Mouse (Mus musculus): ENCODE data around the gene Ilk. TPM values are rescaled to one million over a fixed set of nuclear protein-coding genes. Genes with fewer than 3 reads are reported as not detected.
"Not testable (repeated sequence)": the region's sequence is repeated elsewhere in the genome, so short reads cannot be mapped to it uniquely, and the experiment has no call there.

Gene Ilk
- total RNA-seq (2014; fragmentation: Nextera tagmentation) (167 and 168 TPM in 2 replicates), total RNA-seq (2017) (81.6 and 87.8 TPM in 2 replicates)

DNA sequence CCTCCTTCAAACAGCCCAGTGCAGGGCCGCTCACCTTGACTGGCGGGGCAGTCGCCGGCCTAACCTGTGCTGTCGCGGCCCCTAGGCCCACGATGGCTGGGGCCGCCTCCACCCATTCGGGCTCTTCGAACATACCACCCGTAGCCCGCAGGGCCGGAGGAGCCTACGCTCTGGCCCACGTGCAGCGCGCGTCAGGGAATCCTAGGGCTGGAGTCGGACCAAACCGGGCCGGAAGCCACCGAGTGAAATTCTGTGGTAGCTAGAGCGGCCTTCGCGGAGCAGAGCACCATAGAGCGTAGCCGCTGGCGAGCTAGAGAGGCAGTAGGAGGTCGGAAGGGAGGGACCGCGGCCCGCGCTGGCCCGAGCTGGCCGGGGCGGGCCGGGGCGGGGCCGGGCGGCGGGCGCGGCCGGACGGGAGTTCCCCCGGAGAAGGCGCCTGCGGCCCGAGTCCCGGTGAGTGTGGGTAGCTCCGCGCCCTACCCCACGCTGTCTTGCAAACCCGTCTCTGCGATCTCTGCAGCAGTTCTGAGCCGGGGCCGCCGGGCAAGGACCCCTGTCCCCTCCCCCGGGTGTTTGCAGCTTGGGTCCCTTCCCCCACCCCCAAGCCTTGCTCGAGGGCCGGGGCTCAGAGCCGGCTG lies at the start of gene Ilk:
TSS of gene Ilk (plus strand) at position 329 of the 638 bp plus-strand sequence.
- ATAC-seq (replicated peaks; ENCODE audit: poor library complexity, severe bottlenecking): peak; percentile 79

DNA sequence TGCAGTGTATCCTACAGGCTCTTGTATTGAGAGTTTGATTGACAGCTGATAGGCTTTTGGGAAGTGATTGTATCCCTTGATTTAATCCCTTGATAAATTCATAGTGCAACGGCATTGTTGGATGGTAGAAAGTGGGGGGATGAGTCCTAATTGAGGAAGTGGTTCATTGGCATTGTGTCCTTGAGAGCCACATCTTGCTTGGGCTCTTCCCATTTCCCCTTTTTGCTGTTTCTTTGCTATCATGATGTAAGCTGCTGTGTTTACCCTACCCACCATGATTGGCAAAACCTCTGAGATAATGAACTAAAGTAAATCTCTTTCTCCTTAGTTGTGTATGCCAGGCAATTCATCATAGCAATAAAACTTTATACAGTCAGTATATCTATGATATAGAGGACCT lies 45.5 kb upstream of the Ilk start:
- peak; percentile 98 for ATAC-seq (replicated peaks; ENCODE audit: poor library complexity, severe bottlenecking)

DNA sequence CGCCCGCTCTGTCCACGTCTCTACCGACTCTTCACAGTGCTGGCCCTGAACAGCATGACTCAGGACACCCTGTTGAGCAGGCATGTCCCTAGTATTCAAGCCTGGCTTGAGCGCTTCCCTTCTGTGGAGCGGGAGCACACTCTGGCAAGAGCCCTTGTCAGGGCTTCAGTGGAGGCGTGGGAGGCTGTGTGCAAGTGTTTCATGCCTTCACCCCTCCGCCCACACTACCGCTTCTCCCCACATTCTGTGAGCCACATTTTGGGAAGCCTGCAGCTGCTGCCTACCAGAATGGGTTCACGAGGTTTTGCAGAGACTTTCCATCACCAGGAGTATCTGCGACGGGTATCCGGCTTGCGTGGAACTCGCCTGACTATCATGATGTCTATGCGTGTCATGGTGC lies 33.2 kb upstream of the Ilk start:
- ATAC-seq (replicated peaks; ENCODE audit: poor library complexity, severe bottlenecking): no peak

DNA sequence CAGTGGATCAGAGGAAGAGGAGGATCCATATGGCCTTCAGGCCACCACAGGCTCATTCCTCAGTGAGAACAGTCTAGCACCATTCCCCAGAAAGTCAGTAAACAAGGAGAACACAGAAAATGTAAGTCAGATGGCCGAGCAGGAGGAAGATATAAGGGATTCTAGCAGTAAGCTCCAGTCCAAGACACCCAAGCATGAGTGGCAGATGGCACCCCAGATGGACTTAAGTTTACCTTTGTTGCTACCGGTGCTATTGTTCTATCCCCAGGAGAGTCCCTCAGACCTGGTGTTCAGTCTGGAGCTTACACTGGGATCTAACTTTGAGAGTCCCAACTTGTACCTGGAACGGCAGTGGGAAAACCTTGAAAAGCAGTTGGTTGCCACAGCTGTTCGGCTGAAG lies 32.6 kb upstream of the Ilk start:
- no peak for ATAC-seq (replicated peaks; ENCODE audit: poor library complexity, severe bottlenecking)

DNA sequence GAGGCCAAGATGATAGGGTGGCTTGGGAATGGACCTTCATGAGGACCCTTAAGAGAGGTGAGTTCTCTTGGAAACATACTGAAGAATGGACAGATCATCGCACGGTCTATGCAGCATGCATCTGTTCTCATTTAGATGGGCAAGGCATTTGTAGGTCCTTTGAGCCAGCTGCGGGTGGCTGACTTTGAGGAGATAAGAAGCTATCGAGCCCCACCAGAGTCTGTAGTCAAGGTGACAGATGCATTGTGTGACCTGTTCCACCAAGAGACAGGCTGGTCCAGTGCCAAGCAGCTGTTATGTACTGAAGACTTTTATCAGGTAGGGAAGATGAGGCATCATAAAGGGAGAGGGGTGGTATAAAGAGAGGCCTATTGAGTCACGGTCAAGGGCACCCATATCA lies 27.7 kb upstream of the Ilk start:
- ATAC-seq (replicated peaks; ENCODE audit: poor library complexity, severe bottlenecking): no peak

DNA sequence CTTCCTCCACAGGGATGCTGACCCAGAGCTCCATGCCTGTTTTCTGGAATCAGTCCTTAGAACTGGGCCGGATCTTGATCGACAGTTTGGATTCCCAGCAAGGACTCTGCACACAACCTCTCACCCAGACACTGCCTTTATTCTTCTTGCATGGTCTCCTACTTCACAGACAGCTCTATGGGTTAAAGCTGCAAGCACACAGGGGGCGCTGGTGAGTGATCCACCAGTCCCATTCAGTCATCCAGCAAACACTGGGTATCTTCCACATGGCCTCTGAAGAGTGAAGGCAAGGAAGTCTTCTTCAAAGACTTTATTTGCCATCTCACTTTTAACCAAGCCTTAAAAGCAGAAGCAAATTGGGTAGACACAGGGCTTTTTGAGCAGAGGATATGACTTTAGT lies 21.0 kb upstream of the Ilk start:
- 0 out of 2 replicates have a peak, but pooled peaks have one; percentile 25 for ATAC-seq (replicated peaks; ENCODE audit: poor library complexity, severe bottlenecking)

DNA sequence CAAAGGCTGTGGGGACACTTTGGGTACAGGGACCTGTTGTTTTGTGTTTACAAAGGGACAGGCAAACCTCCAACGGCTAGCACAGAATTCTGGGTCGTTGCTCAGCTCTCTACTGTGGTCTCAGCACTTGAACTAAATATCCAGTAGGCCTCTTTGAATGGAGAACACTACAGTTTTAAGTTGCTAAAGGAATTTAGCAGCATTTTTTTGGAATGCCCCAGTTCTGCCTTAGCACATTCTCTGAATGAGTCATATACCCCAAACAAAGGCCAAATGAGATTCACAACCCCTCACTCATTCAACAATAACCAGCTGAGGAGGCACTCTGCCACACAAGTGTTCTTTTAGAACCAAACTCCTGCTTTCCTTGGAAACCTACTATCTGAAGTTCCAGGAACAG lies 14.5 kb upstream of the Ilk start:
- ATAC-seq (replicated peaks; ENCODE audit: poor library complexity, severe bottlenecking): no peak

DNA sequence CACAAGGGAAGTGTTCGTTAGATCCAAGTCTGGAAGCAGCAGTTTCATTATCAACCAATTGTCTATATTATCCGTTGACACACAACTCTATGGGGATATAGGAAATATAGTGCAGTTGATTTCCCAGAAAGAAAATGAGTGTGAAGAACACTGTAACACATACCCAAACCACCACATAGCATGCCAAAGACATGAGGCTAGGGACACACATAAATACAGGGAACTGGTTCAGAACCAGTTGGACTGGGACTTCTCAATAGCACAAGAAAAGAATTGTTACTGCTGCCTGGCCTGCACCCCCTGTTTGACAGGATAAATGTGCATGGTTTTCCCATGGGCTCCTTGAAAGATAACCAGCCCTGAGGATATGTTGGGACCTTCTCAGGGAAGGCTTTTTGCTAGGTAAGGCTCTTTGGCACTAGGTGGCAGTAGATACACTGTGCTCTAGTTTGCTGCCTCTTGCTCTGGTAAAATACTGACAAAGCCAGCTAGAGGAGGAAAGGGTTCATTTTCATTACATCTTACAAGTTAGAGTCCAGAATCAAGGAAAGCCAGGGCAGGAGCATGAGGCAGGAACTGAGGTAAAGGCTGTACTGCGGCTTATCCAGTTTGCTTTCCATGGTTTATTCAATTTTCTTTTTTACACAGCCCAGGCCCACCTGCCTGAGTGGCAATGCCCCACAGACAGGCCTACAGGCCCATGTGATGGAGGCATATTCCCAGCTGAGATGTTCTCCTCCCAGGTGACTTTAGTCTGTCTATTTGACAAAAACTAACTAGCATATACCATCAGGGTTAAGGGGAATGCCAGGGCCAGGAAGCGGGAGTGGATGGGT lies 10.0 kb upstream of the Ilk start:
- ATAC-seq (replicated peaks; ENCODE audit: poor library complexity, severe bottlenecking): peak; percentile 96

DNA sequence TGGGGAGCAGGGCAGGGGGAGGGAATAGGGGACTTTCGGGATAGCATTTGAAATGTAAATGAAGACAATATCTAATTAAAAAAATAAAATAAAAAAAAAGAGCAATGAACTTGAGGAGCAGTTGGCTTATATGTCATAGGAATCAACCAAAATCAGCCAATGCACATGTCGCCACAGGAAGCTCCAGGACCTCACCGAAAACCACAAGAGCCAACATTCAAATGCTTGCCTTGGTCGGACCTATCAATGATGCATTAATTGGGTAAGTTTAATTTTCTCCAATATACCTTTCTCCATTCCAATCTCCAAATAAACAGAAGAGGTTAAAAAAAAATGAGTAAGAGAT lies 9.4 kb upstream of the Ilk start:
- no peak for ATAC-seq (replicated peaks; ENCODE audit: poor library complexity, severe bottlenecking)

DNA sequence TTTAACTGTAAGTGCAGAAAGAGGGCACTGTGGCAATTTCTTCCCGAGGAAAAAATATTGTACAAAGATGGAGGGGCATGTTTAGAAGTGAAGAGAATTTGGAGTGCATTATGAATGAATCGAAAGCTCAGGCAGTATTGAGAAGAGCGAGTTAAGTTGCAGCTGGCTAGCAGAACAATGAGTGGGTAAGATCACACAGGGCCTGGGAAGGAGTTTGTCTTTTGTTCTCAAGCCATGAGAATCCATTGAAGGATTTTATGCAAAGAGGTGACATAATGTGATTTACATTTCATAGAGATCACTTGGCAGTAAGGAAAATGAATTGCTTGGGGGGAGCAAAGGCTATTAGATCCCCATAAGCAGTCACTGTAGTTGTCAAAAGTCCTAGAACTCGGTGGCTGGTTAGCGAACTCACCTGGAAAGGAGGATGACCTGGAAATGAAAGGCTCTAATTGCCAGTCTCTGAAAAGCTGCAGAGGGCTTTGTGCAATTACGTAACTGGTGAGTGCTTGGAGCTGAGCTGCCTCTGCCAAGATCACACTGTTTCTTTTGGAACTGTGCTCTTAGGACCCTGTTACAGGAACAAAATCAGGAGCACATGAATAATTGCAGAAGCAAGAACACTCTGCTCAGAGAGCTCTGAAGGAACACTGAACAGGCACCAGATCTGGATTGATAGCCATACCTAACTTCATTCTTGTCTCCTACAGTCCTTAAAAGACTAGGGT lies 7.5 kb upstream of the Ilk start:
- ATAC-seq (replicated peaks; ENCODE audit: poor library complexity, severe bottlenecking): no peak

DNA sequence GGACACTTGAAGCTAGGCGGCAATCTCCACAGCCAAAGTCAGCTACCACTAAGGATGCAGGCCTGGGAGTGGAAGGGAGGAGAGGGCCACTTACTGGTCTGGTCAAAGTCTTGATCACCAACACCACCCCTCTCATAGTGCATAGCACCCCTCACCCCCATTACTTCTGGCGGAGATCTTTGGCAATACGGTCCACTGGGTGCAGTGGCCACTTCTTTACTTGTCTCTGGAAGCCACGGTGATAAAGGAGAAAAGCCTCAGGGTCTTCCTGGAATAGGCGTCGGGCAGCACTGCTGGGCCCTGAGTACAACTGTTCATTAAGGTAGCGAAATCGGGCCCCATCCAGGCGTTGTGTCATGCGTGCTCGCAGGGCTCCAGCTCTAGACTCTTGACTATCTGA lies 2.6 kb upstream of the Ilk start:
- ATAC-seq (replicated peaks; ENCODE audit: poor library complexity, severe bottlenecking): no peak

DNA sequence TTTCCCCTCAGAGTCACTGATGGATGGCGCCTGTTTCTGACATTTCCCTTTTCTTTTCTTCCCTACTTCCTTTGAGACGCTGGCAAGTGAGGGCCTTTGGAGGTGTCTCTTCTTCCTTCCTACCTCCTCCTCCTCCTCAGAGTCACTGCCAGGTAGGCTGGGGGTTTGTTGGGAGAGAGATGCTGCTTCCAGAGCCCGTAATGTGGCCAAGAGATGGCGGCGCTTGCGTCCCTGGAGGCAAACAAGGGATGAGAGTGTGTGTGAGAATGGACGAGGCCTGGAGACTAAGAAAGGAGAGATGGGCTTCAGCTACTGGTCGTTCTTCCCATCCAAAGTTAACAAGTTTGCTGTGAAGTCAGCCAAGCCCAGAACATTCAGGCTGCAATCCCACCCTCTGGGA lies 1.6 kb upstream of the Ilk start:
- no peak for ATAC-seq (replicated peaks; ENCODE audit: poor library complexity, severe bottlenecking)

DNA sequence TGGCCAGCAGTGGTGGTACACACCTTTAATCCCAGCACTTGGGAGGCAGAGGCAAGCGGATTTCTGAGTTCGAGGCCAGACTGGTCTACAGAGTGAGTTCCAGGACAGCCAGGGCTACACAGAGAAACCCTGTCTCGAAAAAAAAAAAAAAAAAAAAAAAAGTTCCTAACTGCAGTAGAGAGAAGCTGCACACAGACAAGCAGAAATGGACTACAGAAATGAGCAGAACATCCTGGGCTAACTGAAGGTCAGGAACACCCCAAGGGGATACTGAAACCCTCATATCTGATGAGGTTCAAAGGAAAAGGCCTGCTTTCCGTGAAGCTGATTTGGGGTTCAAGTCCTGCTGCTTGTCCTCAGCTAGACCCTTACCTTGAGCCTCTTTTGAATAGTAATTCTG lies 928 bp upstream of the Ilk start:
- ATAC-seq (replicated peaks; ENCODE audit: poor library complexity, severe bottlenecking): not testable (repeated sequence)

DNA sequence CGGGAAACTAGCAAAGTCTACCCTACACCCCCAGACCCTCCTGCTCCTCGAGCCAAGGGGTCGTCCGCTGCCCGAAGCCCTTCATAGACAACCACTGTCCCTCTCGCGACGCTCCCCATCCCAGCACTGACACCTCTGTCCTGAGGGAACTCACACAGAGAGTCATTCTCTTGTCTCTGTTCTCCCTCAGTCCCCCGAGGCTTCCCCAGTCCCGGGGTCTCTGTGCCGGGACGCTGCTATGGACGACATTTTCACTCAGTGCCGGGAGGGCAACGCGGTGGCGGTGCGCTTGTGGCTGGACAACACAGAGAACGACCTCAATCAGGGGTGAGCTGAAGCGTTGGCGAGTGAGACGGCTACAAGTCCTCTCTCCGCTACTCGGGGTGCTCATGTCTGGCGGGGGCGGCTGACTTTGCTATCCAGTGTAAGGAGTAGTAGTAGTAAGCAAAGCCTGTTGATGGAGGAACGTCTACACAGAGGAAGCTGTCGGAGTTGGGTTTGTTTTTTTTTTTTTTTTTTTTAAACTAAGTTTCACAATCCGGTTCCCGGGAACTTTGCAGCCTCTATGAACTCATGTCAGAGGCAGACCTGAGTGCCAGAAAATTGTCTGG lies 624 bp downstream of the Ilk start, which contains the start of gene Rrp8:
TSS of gene Rrp8 (minus strand) at position 475 of the 611 bp plus-strand sequence.
- ATAC-seq (replicated peaks; ENCODE audit: poor library complexity, severe bottlenecking): peak; percentile 23

DNA sequence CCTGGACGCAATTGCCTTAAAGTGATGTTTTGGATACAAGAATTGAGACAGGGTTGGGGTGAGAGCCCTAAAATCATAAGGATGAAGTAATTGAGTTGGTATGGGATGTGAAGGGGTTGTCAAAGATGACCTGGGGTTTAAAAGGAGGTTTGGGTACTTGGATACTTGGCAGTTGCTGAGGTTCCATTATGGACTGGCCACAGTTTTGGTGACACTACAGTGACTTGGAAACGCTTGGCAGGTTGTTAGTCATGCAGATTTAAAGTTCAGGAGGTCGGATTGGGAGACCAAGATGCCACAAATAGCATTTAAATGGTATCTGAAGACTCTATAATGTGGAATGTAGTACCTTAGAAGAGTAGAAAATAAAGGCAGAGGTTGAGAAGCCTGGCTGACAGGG lies 1.3 kb downstream of the Ilk start:
- no peak for ATAC-seq (replicated peaks; ENCODE audit: poor library complexity, severe bottlenecking)

DNA sequence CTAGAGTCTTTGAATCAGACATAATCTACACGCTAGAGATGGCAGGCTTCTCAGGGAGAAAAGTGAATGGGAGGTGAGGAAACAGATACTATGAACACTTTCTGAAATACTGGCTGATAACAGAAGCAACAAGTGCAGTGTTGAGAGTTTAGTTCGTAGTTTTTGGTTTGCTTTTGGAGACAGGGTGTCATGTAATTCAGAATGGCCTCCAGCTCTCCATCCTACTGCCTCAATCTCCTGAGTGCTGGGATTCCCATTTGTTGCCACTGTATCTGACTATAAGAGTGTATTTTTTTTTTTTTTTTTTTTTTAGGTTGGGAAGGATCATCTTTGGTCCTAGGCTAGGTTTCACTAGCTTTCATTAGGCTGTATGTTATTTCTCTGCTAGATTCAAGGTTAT lies 1.9 kb downstream of the Ilk start:
- ATAC-seq (replicated peaks; ENCODE audit: poor library complexity, severe bottlenecking): no peak

DNA sequence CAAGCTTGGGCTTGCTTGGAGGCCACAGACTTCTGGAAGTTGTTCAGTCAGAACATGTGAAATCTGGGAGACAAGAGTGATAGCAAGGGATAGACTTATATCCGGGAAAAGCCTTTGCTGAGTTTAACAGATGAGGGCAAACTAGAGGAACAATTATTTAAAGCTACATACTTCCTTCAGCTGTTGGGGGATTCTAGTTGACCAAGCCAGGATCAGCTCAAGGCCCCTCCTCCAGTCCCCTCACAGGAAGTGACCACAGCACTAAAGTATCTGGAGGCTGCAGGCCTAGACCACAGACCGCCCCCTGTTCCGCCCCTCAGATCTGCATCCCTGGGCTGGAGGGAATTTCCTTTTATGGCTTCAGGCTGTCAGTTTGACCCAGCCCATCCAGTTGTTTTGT lies 2.6 kb downstream of the Ilk start:
- ATAC-seq (replicated peaks; ENCODE audit: poor library complexity, severe bottlenecking): peak; percentile 73

DNA sequence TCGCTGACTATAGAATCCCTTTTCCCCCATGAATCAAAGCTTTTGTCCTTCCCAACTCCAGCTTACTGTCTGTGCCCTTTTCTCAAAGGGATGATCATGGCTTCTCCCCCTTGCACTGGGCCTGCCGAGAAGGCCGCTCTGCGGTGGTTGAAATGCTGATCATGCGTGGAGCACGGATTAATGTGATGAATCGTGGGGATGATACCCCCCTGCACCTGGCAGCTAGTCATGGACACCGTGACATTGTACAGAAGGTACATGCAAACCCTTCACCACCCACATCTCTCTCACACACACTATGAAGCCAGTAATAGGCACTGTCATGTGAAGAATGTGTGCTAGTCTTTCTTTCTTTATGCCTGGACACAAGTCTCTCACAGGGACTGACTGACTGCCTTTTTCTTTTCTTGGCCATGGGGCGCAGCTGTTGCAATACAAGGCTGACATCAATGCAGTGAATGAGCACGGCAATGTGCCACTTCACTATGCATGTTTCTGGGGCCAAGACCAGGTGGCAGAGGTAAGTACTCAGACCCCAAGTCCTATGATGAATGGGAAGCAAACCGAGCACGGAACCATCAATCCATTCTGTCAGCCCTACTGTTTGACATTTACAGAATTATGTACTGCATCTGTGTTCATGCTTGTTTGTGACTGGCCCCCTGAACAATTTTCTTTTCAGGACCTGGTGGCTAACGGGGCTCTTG lies 3.9 kb downstream of the Ilk start:
- no peak for ATAC-seq (replicated peaks; ENCODE audit: poor library complexity, severe bottlenecking)

DNA sequence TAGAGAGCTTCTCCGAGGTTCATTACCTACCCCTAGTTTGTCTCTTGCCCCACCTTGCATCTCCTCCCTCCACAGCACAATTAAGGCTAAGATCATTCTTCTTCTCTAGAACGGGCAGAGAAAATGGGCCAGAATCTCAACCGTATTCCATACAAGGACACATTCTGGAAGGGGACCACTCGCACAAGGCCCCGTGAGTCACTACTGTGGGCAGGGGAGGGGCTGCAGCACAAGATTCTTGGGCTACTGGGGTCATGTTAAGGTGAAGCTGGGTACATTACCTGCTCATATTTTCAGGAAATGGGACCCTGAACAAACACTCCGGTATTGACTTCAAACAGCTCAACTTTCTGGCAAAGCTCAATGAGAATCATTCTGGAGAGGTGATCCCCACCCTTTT lies 4.5 kb downstream of the Ilk start:
- no peak for ATAC-seq (replicated peaks; ENCODE audit: poor library complexity, severe bottlenecking)

DNA sequence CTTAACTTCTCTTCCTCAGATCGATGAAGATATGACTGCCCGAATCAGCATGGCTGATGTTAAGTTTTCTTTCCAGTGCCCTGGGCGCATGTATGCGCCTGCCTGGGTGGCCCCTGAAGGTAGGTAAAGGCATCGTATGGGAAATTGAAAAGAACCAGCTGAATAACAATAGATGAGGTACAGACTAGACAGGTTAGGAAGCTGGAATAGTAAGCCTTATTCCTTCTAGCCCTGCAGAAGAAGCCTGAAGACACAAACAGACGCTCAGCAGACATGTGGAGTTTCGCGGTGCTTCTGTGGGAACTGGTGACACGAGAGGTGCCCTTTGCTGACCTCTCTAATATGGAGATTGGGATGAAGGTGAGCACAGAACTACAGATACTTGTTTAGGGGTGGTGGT lies 5.6 kb downstream of the Ilk start:
- ATAC-seq (replicated peaks; ENCODE audit: poor library complexity, severe bottlenecking): no peak
